Mouse (Mus musculus): ENCODE measurements around the gene Vps52. TPM values are rescaled to one million over a fixed set of nuclear protein-coding genes. Genes with fewer than 3 reads are reported as not detected.

Vps52 gene
- 75.8 and 79.7 TPM in 2 replicates for polyA plus RNA-seq (2015; fragmentation: Nextera tagmentation; extraction: Ambion mirVana)

DNA sequence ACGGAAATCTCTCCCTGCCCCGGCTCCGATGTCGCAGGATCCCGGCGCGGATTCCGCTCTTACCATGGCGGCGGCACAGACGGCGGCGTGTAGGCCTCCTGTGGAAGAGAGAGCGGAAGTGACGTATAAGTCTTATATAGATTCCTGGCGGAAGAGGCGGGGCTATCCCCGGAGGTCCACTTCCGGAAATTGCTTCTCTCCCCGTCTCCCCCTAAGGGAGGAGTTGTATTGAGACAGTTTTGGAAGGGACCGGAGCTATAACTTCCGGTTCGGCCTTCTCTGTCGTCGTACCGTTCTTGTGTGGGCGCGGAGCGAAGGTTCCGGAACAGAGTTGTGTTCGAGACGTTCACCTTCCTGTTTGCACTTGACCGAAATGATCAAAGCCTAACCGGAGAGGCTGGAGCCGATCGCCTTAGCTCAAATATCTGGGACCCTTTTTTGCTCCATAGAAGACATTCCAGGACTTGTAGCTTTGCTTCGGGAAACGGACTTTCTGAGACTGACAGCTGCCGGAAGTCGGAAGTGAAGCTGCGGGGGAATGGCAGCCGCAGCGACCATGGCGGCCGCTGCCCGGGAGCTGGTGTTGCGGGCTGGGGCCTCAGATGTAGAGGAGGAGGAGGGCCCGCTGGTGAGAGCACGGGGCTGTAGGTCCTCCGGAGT lies at the start of gene Vps52, which contains the start of gene Rps18:
Gene Vps52, plus strand, starts transcription at position 258 of the 660 bp plus-strand sequence.
Gene Rps18, minus strand, starts transcription at position 447 of the 660 bp plus-strand sequence.
- Histone ChIP-seq H3K27ac (replicated peaks) (peak within 1 kb of the TSS; percentile 93), H3K4me3 (peak within 1 kb of the TSS; percentile 56)
- under 1% methylated on average over 50 of the region's 50 CpGs for WGBS

GRCm38 (mm10) chr17:33908331-33909076 lies 47.1 kb upstream of the Vps52 start:
- Histone ChIP-seq H3K4me2 (replicated peaks) (peak overlapping the region; percentile 94), H3K27ac (replicated peaks) (peak overlapping the region; percentile 95), H3K36me3 (peaks cover 23% of the 10 kb centered on the region), H3K9ac (replicated peaks) (peak overlapping the region; percentile 89), H3K9me3 (no peaks in the 10 kb centered on the region), H3K4me1 (peaks cover 30% of the 10 kb centered on the region), H3K4me3 (peak overlapping the region; percentile 80), H3K27me3 (no peaks in the 10 kb centered on the region)
- WGBS = under 1% methylated on average over 43 of the region's 44 CpGs
- ATAC-seq (replicated peaks) = peak; percentile 12

More for the DNA sequence above, at the start of gene Vps52, which contains the start of gene Rps18:
- peak; percentile 88 for ATAC-seq (replicated peaks)
- H3K36me3 ChIP-seq = peaks cover 38% of the 10 kb centered on the region
- peaks cover 51% of the 10 kb centered on the region for H3K4me1 ChIP-seq
- H3K9ac ChIP-seq (replicated peaks) = peak within 1 kb of the TSS; percentile 87
- H3K4me2 ChIP-seq (replicated peaks) = peak within 1 kb of the TSS; percentile 81
- no peaks in the 10 kb centered on the region for H3K9me3 ChIP-seq
- no peaks in the 10 kb centered on the region for H3K27me3 ChIP-seq

DNA sequence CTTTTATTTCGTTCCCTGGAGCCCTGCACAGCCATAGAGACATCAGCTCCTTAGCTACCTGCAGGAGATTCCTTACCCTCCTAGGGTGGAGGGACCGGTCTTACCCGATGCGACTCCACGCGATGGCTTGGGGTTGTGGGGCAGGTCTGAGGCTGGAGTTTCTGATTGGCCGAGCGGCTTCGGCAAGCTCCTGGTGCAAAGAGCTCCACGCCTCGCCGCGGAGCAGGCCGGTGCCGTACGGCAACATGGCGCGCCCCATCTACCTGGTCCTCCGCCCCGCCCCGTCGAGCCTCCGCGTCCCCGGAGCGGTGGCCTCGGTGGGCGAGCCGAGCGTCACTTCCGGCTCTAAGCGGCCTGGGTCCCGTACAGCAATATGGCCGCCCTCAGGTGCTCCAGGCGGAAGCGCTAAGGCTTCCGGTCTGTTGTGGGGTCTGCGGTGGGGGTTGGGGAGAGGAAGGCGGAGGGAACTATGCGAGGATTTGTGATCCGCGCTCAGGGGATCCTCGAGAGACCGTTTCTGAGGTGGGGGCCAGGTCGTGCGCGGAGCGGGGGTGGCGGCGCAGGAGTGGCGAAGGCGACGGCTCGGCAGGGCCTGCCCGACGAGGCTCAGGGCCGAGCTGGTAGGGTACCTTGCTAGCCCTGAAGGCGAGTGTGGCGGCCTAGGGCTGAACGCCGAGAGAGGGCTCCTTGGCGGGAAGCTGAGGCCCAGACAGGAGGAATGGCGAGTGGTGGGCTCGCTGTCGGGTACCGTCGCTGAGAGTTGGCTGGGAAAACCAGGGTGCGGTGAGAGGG lies 46.3 kb upstream of the Vps52 start, which contains the start of gene Daxx:
Gene Daxx, plus strand, starts transcription at position 338 of the 792 bp plus-strand sequence.
- Histone ChIP-seq H3K27ac (replicated peaks) (peak within 1 kb of the TSS; percentile 95), H3K9ac (replicated peaks) (peak within 1 kb of the TSS; percentile 89), H3K4me2 (replicated peaks) (peak within 1 kb of the TSS; percentile 94), H3K4me1 (peaks cover 30% of the 10 kb centered on the region), H3K27me3 (no peaks in the 10 kb centered on the region), H3K9me3 (no peaks in the 10 kb centered on the region), H3K36me3 (peaks cover 30% of the 10 kb centered on the region), H3K4me3 (peak within 1 kb of the TSS; percentile 80)
- WGBS = under 1% methylated on average over 68 of the region's 68 CpGs
- ATAC-seq (replicated peaks) = peak; percentile 97

GRCm38 (mm10) chr17:33909869-33910250 lies 45.8 kb upstream of the Vps52 start:
- H3K27ac ChIP-seq (replicated peaks) = peak overlapping the region; percentile 95
- H3K9me3 ChIP-seq = no peaks in the 10 kb centered on the region
- WGBS = under 1% methylated on average over 14 of the region's 14 CpGs
- H3K27me3 ChIP-seq = no peaks in the 10 kb centered on the region
- peak overlapping the region; percentile 87 for H3K9ac ChIP-seq (replicated peaks)
- H3K4me3 ChIP-seq = peak overlapping the region; percentile 80
- H3K4me1 ChIP-seq = peaks cover 33% of the 10 kb centered on the region
- H3K36me3 ChIP-seq = peaks cover 36% of the 10 kb centered on the region
- 0 out of 2 replicates have a peak, but pooled peaks have one; percentile 1 for ATAC-seq (replicated peaks)
- peak overlapping the region; percentile 94 for H3K4me2 ChIP-seq (replicated peaks)

DNA sequence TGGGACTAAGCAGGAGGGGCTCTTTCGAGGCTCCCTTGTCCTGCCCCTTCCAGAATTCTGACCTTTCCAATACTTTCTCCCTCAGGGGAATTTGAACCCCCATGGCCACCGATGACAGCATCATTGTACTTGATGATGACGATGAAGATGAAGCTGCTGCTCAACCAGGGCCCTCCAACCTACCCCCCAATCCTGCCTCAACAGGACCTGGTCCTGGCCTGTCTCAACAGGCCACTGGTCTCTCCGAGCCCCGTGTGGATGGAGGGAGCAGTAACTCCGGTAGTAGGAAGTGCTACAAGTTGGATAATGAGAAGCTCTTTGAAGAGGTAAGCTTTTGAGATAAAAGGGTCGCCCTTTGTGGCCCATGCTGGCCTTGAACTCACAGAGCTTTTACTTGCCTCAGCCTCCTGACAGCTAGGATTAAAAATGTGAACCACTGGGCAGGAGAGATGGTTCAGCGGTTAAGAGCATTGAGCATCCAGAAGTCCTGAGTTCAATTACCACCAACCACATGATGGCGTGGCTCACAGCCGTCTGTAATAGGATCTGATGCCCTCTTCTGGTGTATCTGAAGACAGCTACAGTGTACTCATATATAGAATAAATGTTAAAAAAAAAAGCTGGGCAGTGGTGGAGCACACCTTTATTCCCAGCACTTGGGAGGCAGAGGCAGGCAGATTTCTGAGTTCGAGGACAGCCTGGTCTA lies 45.1 kb upstream of the Vps52 start:
- Histone ChIP-seq H3K9ac (replicated peaks) (peak overlapping the region; percentile 87), H3K4me3 (peak overlapping the region; percentile 80), H3K9me3 (no peaks in the 10 kb centered on the region), H3K4me1 (peaks cover 40% of the 10 kb centered on the region), H3K27ac (replicated peaks) (no peak overlapping the region), H3K4me2 (replicated peaks) (peak overlapping the region; percentile 94), H3K36me3 (peaks cover 39% of the 10 kb centered on the region), H3K27me3 (no peaks in the 10 kb centered on the region)
- ATAC-seq (replicated peaks) = no peak
- WGBS = 52% methylated on average over 11 of the region's 11 CpGs

DNA sequence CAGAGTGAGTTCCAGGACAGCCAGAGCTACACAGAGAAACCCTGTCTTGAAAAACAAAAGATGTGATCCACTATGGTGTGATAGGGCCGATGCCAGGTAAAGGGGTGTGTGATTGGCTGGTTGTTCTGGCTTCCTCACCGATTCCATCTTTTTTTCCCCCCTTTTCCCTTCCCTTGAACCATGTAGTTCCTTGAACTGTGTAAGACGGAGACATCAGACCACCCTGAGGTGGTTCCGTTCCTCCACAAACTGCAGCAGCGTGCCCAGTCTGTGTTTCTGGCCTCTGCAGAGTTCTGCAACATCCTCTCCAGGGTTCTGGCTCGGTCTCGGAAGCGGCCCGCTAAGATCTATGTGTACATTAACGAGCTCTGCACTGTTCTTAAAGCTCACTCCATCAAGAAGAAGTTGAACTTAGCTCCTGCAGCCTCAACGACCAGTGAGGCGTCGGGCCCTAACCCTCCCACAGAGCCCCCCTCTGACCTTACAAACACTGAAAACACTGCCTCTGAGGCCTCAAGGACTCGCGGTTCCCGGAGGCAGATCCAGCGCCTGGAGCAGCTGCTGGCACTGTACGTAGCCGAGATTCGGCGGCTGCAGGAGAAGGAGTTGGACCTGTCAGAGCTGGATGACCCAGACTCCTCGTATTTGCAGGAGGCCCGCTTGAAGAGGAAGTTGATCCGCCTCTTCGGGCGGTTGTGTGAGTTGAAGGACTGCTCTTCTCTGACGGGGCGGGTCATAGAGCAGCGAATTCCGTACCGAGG lies 44.4 kb upstream of the Vps52 start:
- 90% methylated on average over 31 of the region's 31 CpGs for WGBS
- H3K9ac ChIP-seq (replicated peaks) = no peak overlapping the region
- peaks cover 42% of the 10 kb centered on the region for H3K4me1 ChIP-seq
- peaks cover 39% of the 10 kb centered on the region for H3K36me3 ChIP-seq
- H3K27me3 ChIP-seq = no peaks in the 10 kb centered on the region
- H3K27ac ChIP-seq (replicated peaks) = no peak overlapping the region
- H3K9me3 ChIP-seq = no peaks in the 10 kb centered on the region
- no peak for ATAC-seq (replicated peaks)
- H3K4me3 ChIP-seq = no peak overlapping the region
- H3K4me2 ChIP-seq (replicated peaks) = no peak overlapping the region

DNA sequence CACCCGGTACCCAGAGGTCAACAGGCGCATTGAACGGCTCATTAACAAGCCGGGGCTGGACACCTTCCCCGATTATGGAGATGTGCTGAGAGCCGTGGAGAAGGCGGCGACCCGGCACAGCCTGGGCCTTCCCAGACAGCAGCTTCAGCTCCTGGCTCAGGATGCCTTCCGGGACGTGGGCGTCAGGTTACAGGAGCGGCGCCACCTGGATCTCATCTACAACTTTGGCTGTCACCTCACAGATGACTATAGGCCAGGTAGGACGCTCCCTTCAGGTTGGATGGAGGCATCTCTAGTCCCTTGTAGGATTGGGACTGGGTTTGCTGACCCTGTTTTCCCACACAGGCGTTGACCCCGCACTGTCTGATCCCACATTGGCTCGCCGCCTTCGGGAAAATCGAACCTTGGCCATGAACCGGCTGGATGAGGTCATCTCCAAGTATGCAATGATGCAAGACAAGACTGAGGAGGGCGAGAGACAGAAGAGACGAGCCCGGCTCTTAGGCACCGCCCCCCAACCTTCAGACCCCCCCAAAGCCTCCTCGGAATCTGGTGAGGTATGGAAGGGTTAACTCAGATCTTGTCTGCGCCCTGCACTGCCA lies 43.7 kb upstream of the Vps52 start:
- 91% methylated on average over 28 of the region's 28 CpGs for WGBS
- Histone ChIP-seq H3K27ac (replicated peaks) (no peak overlapping the region), H3K36me3 (peaks cover 39% of the 10 kb centered on the region), H3K4me2 (replicated peaks) (no peak overlapping the region), H3K27me3 (no peaks in the 10 kb centered on the region), H3K4me3 (no peak overlapping the region), H3K9ac (replicated peaks) (no peak overlapping the region), H3K4me1 (peaks cover 48% of the 10 kb centered on the region), H3K9me3 (no peaks in the 10 kb centered on the region)
- ATAC-seq (replicated peaks) = no peak

- Histone ChIP-seq H3K9me3 (no peaks in the 10 kb centered on the region), H3K27me3 (no peaks in the 10 kb centered on the region), H3K27ac (replicated peaks) (no peak overlapping the region), H3K9ac (replicated peaks) (no peak overlapping the region), H3K4me2 (replicated peaks) (no peak overlapping the region), H3K4me3 (no peak overlapping the region), H3K36me3 (peaks cover 39% of the 10 kb centered on the region), H3K4me1 (peaks cover 47% of the 10 kb centered on the region)
- 89% methylated on average over 10 of the region's 10 CpGs for WGBS
- no peak for ATAC-seq (replicated peaks)
Observed at GRCm38 (mm10) chr17:33913264-33913663, 42.3 kb upstream of the Vps52 start.

DNA sequence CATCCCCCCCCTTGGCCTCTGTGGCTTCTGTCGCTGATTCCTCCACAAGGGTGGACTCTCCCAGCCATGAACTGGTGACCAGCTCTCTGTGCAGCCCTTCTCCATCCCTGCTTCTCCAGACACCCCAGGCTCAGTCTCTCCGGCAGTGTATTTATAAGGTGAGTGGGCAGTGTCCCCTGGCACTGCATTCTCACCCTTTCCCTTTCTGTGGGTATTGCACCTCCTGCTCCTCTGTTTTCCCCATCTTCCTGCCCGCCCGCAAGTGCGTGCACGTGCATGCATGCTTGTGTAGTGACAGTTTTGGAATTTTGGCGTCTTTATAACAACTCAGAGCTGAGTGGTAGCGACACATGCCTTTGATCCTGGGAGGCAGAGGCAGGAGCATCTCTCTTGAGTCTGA lies 41.7 kb upstream of the Vps52 start:
- Histone ChIP-seq H3K4me1 (peaks cover 46% of the 10 kb centered on the region), H3K27me3 (no peaks in the 10 kb centered on the region), H3K36me3 (peaks cover 39% of the 10 kb centered on the region), H3K9me3 (no peaks in the 10 kb centered on the region), H3K27ac (replicated peaks) (no peak overlapping the region), H3K4me2 (replicated peaks) (no peak overlapping the region), H3K4me3 (no peak overlapping the region), H3K9ac (replicated peaks) (no peak overlapping the region)
- 97% methylated on average over 8 of the region's 8 CpGs for whole genome bisulfite sequencing
- no peak for ATAC-seq (replicated peaks)

GRCm38 (mm10) chr17:33914969-33915391 lies 40.6 kb upstream of the Vps52 start:
- H3K36me3 ChIP-seq = peaks cover 39% of the 10 kb centered on the region
- peak overlapping the region; percentile 73 for H3K4me2 ChIP-seq (replicated peaks)
- peaks cover 55% of the 10 kb centered on the region for H3K4me1 ChIP-seq
- no peaks in the 10 kb centered on the region for H3K9me3 ChIP-seq
- H3K4me3 ChIP-seq = peak overlapping the region; percentile 59
- WGBS = 68% methylated on average over 13 of the region's 13 CpGs
- H3K27me3 ChIP-seq = no peaks in the 10 kb centered on the region
- peak overlapping the region; percentile 51; the same call in 1 of the 2 replicates for H3K9ac ChIP-seq (replicated peaks)
- ATAC-seq (replicated peaks) = no peak
- peak overlapping the region; percentile 86; the same call in 1 of the 2 replicates for H3K27ac ChIP-seq (replicated peaks)

Measured in forebrain, embryonic 15.5 days (tissue).